Mouse (Mus musculus) ES-E14 (cell line): ENCODE data around the gene Rsg1. TPM values are rescaled to one million over a fixed set of nuclear protein-coding genes. Genes with fewer than 3 reads are reported as not detected.

Experiments
- DNase-seq: peaks from one replicate; pipeline ENCODE4 v3.0.0-alpha.2; 2013; ENCODE audit warnings: low read depth, low spot score
- H3K27ac ChIP-seq: 2 replicates; pipeline ENCODE4 v1.5.1; 2012; ENCODE audit warnings: low read depth, mild to moderate bottlenecking, low read length, moderate library complexity, mixed read lengths; ENCODE audit not compliant: poor library complexity, insufficient read depth, severe bottlenecking
- H3K36me3 ChIP-seq: 2 replicates; pipeline ENCODE4 v1.6.1; 2012; ENCODE audit warnings: mild to moderate bottlenecking, low read length, moderate library complexity, mixed read lengths; ENCODE audit not compliant: control insufficient read depth, poor library complexity, insufficient read depth, severe bottlenecking
- H3K4me1 ChIP-seq, 2 experiments: fragments of 150-350 bp in 1 of 2; sonication (generic) in 1 of 2; 2 replicates each; pipeline ENCODE4 v1.6.1; 2012; ENCODE audit warnings: low read length in 2 of 2, mild to moderate bottlenecking in 1 of 2, mixed read lengths in 1 of 2; ENCODE audit not compliant: control insufficient read depth in 2 of 2, insufficient read depth in 2 of 2, poor library complexity in 1 of 2
- H3K4me3 ChIP-seq, 2 experiments: fragments of 150-350 bp in 1 of 2; sonication (generic) in 1 of 2; 2 replicates each; pipeline ENCODE4 v1.5.1; 2012; ENCODE audit warnings: low read length in 2 of 2, low read depth in 1 of 2, mild to moderate bottlenecking in 1 of 2, mixed read lengths in 1 of 2; ENCODE audit not compliant: insufficient read depth in 1 of 2, poor library complexity in 1 of 2, severe bottlenecking in 1 of 2
- H3K9ac ChIP-seq: 2 replicates; pipeline ENCODE4 v1.6.1; 2012; ENCODE audit warnings: low read depth, mild to moderate bottlenecking, low read length, mixed read lengths; ENCODE audit not compliant: poor library complexity, insufficient read depth, severe bottlenecking
- H3K9me3 ChIP-seq: fragments of 150-350 bp; sonication (generic); 2 replicates; pipeline ENCODE4 v1.6.1; 2012; ENCODE audit warnings: low read depth, mild to moderate bottlenecking, low read length; ENCODE audit not compliant: control insufficient read depth, insufficient read depth
- CHD2 ChIP-seq: IDR thresholded peaks from 2 replicates; pipeline ENCODE4 v1.6.1; 2014; ENCODE audit warnings: mild to moderate bottlenecking, low read depth, low read length, inconsistent platforms
- HCFC1 ChIP-seq: IDR thresholded peaks from 2 replicates; pipeline ENCODE4 v1.6.1; 2012; ENCODE audit warnings: low read length, inconsistent platforms, borderline replicate concordance; ENCODE audit not compliant: insufficient read depth
- MAFK ChIP-seq: IDR thresholded peaks from 2 replicates; pipeline ENCODE4 v1.6.1; 2014; ENCODE audit warnings: mild to moderate bottlenecking, low read depth, low read length, inconsistent platforms; ENCODE audit not compliant: insufficient read depth
- ZC3H11A ChIP-seq: IDR thresholded peaks from 2 replicates; pipeline ENCODE4 v1.6.1; 2012; ENCODE audit warnings: low read depth, mild to moderate bottlenecking, inconsistent platforms, low read length, borderline replicate concordance
- ZNF384 ChIP-seq: IDR thresholded peaks from 2 replicates; pipeline ENCODE4 v1.6.1; 2012; ENCODE audit warnings: low read depth, low read length, inconsistent platforms
- in situ Hi-C, 2 experiments: fragments of 600-800 bp; cut with MboI; formaldehyde crosslinking; loops; one replicate each; pipeline ENCODE4 v1.15.1; 2025; ENCODE audit warnings: low sequenced_read_pairs in 2 of 2, inconsistent platforms in 1 of 2; ENCODE audit not compliant: unreplicated experiment in 2 of 2
- total RNA-seq: library from RNA; depleted of rRNA; stranded (reverse); fragments of 300-350 nt; gene quantifications from 2 replicates; pipeline ENCODE4 v1.2.3, GENCODE M21; 2012

Gene Rsg1
- total RNA-seq, 1 experiment, result 2.9 TPM

DNA sequence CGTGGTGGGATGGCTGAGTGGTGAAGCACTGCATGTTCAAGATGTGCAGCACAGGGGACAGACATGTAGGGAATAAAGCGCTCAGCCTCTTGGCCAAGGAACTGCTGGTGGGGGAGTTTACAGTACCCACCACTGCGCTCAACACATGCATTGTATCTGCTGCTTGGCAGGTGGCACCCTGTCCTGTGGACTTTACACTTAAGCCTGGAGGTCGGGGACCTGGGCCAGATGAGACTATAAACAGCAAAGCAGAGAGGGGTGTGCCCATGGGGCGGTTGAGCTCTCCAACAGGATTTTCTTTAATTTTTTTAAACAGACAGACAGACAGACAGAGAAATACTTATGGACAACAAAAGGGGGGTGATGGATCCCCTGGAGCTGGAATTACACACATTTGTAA lies 6.7 kb upstream of the Rsg1 start:
- Histone ChIP-seq H3K9ac (no peak overlapping the region), H3K27ac (no peak overlapping the region), H3K4me3 (no peak overlapping the region), H3K36me3 (0 out of 2 replicates have a peak, but pooled peaks cover 3% of the 10 kb centered on the region), H3K4me1 (peaks cover 0 to 6% of the 10 kb centered on the region in 2 experiments; a peak in 1 of 4 replicates), H3K9me3 (no peaks in the 10 kb centered on the region)
- TF ChIP-seq CHD2 (no peak), ZC3H11A (no peak), MAFK (no peak), ZNF384 (no peak), HCFC1 (no peak)
- in situ Hi-C loops, result no loop called here
- no peak for DNase-seq

DNA sequence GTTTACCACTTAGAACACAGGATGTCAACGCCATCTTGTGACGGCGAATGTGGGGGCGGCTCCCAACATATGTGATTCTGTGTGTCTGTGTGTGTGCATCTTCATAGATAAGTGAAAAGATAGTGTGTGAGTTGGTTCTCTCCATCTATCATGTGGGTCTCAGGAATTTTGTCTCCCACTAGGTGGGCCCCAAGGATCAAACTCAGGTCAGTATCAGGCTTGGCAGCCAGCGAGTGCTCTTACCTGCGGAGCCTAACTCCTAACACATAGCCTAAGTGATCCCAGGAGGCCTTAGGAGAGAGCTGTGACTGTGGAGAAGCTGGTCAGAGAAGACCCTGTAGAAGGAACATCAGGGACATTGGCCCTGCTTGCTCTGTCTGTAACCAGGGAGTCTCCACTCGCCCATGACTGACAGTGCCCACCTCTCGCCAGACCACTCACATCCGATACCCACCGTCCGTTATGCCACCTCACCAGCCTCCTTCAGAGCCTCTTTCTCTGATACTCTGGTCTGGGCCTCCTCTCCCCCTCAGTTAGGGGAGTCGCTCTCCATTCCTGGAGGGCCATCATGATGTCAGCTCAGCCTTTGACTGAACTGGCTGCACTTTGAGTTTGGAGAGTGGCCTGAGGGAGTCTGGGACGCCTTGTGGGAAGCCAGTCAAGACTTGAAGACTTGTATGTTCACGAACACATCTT lies 3.1 kb upstream of the Rsg1 start:
- no peak for DNase-seq
- TF ChIP-seq CHD2 (no peak), ZC3H11A (no peak), HCFC1 (no peak), MAFK (no peak), ZNF384 (no peak)
- Histone ChIP-seq H3K4me3 (no peak overlapping the region), H3K36me3 (no peaks in the 10 kb centered on the region), H3K4me1 (peaks cover 0 to 6% of the 10 kb centered on the region in 2 experiments; a peak in 1 of 4 replicates), H3K9me3 (no peaks in the 10 kb centered on the region), H3K9ac (no peak overlapping the region), H3K27ac (no peak overlapping the region)
- in situ Hi-C loops, result no loop called here

DNA sequence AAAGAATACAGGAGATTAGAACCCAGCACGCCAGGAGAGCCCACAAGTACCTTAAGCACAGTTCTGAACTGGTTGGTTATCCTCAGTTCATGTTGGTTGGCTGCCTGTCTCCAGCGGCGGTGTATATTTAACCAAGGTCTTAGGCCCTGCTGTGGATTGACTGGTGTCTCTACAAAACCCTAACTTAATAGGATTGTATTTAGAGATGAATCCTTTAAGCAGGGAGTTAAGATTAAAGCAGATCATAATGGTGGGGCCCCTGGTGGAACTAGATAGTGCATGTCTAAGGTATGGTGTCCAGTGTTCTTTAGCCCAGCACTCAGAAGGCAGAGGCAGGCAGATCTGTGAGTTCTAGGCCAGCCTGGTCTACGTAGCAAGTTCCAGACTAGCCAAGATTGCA lies 2.1 kb upstream of the Rsg1 start:
- H3K36me3 ChIP-seq, result no peaks in the 10 kb centered on the region
- H3K4me3 ChIP-seq, result no peak overlapping the region
- H3K27ac ChIP-seq, result no peak overlapping the region
- in situ Hi-C loops, result no loop called here
- DNase-seq, result no peak
- H3K9me3 ChIP-seq, result no peaks in the 10 kb centered on the region
- TF ChIP-seq HCFC1 (no peak), CHD2 (no peak), ZNF384 (no peak)
- H3K4me1 ChIP-seq, result peaks cover 0 to 6% of the 10 kb centered on the region in 2 experiments; a peak in 1 of 4 replicates
- H3K9ac ChIP-seq, result no peak overlapping the region

DNA sequence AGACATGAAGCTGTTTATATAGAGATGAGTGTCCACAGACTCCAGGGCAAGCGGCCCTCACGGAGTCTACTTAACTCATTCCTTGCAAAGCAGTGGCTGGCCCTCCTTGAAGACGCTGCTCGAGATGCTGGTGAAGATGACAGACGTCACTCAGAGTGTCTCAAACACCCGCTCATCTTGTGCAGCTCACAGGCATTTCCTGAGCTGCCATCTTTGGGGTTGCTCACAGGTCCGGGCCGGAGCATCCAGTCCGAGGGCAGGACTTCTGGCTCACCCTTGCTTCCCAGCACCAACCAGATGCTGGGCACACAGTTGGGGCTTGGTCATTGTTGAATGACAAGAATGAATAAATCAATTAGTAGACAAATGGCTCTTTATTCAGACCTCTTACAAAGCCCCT lies 864 bp upstream of the Rsg1 start:
- Histone ChIP-seq H3K4me3 (no peak overlapping the region), H3K36me3 (no peaks in the 10 kb centered on the region), H3K9ac (no peak overlapping the region), H3K4me1 (peaks cover 0 to 6% of the 10 kb centered on the region in 2 experiments; a peak in 1 of 4 replicates), H3K9me3 (no peaks in the 10 kb centered on the region), H3K27ac (no peak overlapping the region)
- no peak for DNase-seq
- TF ChIP-seq ZC3H11A, result no peak
- TF ChIP-seq HCFC1, result no peak
- TF ChIP-seq MAFK, result no peak
- no peak for TF ChIP-seq ZNF384
- TF ChIP-seq CHD2, result no peak
- in situ Hi-C loops, result no loop called here

DNA sequence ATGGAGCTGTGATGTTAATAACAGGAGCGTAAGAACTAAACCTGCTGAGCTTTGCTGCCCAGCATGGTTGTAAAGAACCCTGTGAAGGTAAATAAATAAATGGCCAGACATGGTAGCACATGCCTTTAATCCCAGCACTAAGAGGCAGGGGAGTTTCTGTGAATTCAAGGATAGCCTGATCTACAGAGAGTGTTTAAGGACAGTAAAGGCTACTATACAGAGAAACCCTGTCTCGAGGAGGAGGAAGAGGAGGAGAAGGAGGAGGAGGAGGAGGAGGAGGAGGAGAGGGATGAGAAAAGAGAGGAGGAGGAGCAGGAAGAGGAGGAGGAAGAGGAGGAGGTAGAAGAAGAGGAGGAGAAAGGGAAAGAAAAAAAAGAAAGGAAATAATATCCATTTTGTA lies 414 bp upstream of the Rsg1 start:
- TF ChIP-seq MAFK, result no peak
- no peak for TF ChIP-seq ZNF384
- no peak for TF ChIP-seq CHD2
- no peak for TF ChIP-seq ZC3H11A
- no peak for TF ChIP-seq HCFC1
- H3K4me3 ChIP-seq, result no peak overlapping the region
- H3K36me3 ChIP-seq, result no peaks in the 10 kb centered on the region
- in situ Hi-C loops, result no loop called here
- peaks cover 0 to 6% of the 10 kb centered on the region in 2 experiments; a peak in 1 of 4 replicates for H3K4me1 ChIP-seq
- H3K9me3 ChIP-seq, result no peaks in the 10 kb centered on the region
- no peak overlapping the region for H3K27ac ChIP-seq
- DNase-seq, result no peak
- no peak overlapping the region for H3K9ac ChIP-seq
